Mouse (Mus musculus): ENCODE results near the gene Olfr1357. TPM values are rescaled to one million over a fixed set of nuclear protein-coding genes. Genes with fewer than 3 reads are reported as not detected.

Olfr1357 gene
- total and polyA plus RNA-seq, 3 experiments: 0.16 TPM; not detected in 2

- Histone ChIP-seq H3K4me1 (ENCODE audit: insufficient read depth, low read depth, low read length) (no peaks in the 10 kb centered on the region), H3K4me3 (ENCODE audit: low read depth, low read length) (no peak overlapping the region), H3K27me3 (ENCODE audit: insufficient read depth, low read length) (no peaks in the 10 kb centered on the region; the same call in 1 of the 2 replicates), H3K9me3 (replicated peaks) (no peaks in the 10 kb centered on the region), H3K36me3 (replicated peaks) (no peaks in the 10 kb centered on the region)
- no peak for TF ChIP-seq GATA2 (IDR thresholded peaks at IDR 0.05; ENCODE audit: borderline replicate concordance, low read depth, low read length)
- no peak for TF ChIP-seq GATA1 (IDR thresholded peaks at IDR 0.05; ENCODE audit: borderline replicate concordance, low read length)
- no peak for TF ChIP-seq POLR2AphosphoS5 (IDR thresholded peaks at IDR 0.05; ENCODE audit: insufficient replicate concordance, low read depth, low read length)
- no peak for TF ChIP-seq CTCF (IDR thresholded peaks at IDR 0.05; ENCODE audit: low read depth, low read length)
- no peak for TF ChIP-seq TAL1 (conservative IDR thresholded peaks at IDR 0.05; ENCODE audit: low read depth, low read length)
- DNase-seq (ENCODE audit: low spot score) (no peak), ATAC-seq (ENCODE audit: extremely low read depth, insufficient number of reproducible peaks, low FRiP score, poor library complexity, severe bottlenecking) (no peak)
Observed at GRCm38 (mm10) chr10:78607602-78608001, 10.3 kb downstream of the Olfr1357 start.

- H3K4me3 ChIP-seq (ENCODE audit: low read depth, low read length): no peak overlapping the region
- H3K9me3 ChIP-seq (replicated peaks): no peaks in the 10 kb centered on the region
- ATAC-seq (ENCODE audit: extremely low read depth, insufficient number of reproducible peaks, low FRiP score, poor library complexity, severe bottlenecking) (no peak), DNase-seq (ENCODE audit: low spot score) (no peak)
- no peak for TF ChIP-seq GATA2 (IDR thresholded peaks at IDR 0.05; ENCODE audit: borderline replicate concordance, low read depth, low read length)
- TF ChIP-seq TAL1 (conservative IDR thresholded peaks at IDR 0.05; ENCODE audit: low read depth, low read length): no peak
- TF ChIP-seq GATA1 (IDR thresholded peaks at IDR 0.05; ENCODE audit: borderline replicate concordance, low read length): no peak
- no peak for TF ChIP-seq POLR2AphosphoS5 (IDR thresholded peaks at IDR 0.05; ENCODE audit: insufficient replicate concordance, low read depth, low read length)
- no peak for TF ChIP-seq CTCF (IDR thresholded peaks at IDR 0.05; ENCODE audit: low read depth, low read length)
- H3K36me3 ChIP-seq (replicated peaks): no peaks in the 10 kb centered on the region
- no peaks in the 10 kb centered on the region; the same call in 1 of the 2 replicates for H3K27me3 ChIP-seq (ENCODE audit: insufficient read depth, low read length)
- no peaks in the 10 kb centered on the region for H3K4me1 ChIP-seq (ENCODE audit: insufficient read depth, low read depth, low read length)
Observed at GRCm38 (mm10) chr10:78605080-78605479, 12.8 kb downstream of the Olfr1357 start.

- TF ChIP-seq CTCF (IDR thresholded peaks at IDR 0.05; ENCODE audit: low read depth, low read length) (no peak), POLR2AphosphoS5 (IDR thresholded peaks at IDR 0.05; ENCODE audit: insufficient replicate concordance, low read depth, low read length) (no peak), TAL1 (conservative IDR thresholded peaks at IDR 0.05; ENCODE audit: low read depth, low read length) (no peak), GATA1 (IDR thresholded peaks at IDR 0.05; ENCODE audit: borderline replicate concordance, low read length) (no peak), GATA2 (IDR thresholded peaks at IDR 0.05; ENCODE audit: borderline replicate concordance, low read depth, low read length) (no peak)
- no peak for ATAC-seq (ENCODE audit: extremely low read depth, insufficient number of reproducible peaks, low FRiP score, poor library complexity, severe bottlenecking)
- H3K4me3 ChIP-seq (ENCODE audit: low read depth, low read length): no peak overlapping the region
- no peak for DNase-seq (ENCODE audit: low spot score)
- no peaks in the 10 kb centered on the region for H3K9me3 ChIP-seq (replicated peaks)
- H3K27me3 ChIP-seq (ENCODE audit: insufficient read depth, low read length): no peaks in the 10 kb centered on the region; the same call in 1 of the 2 replicates
- no peaks in the 10 kb centered on the region for H3K4me1 ChIP-seq (ENCODE audit: insufficient read depth, low read depth, low read length)
- no peaks in the 10 kb centered on the region for H3K36me3 ChIP-seq (replicated peaks)
Observed at GRCm38 (mm10) chr10:78599865-78600264, 18.0 kb downstream of the Olfr1357 start.

DNA sequence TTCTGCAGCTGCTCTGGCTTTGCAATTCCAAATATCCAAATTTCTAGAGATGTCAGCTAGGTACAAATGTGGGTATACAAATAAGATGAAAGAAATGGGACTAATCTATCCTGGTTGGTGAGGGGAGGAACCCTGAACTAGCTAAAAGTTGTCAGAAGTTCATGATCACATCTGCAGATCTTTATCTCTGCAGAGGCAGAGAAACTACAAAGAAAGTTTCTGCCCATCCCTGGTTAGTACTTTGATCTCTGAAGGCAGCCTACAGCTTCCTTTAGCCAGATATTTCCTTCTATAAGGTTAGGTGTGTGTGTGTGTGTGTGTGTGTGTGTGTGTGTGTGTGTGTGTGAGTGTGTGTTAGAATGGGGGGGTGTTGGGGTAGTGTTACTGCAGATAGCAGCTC lies 23.3 kb downstream of the Olfr1357 start:
- Histone ChIP-seq H3K27me3 (ENCODE audit: insufficient read depth, low read length) (peaks cover 3% of the 10 kb centered on the region; the same call in 1 of the 2 replicates), H3K4me1 (ENCODE audit: insufficient read depth, low read depth, low read length) (no peaks in the 10 kb centered on the region), H3K9me3 (replicated peaks) (no peaks in the 10 kb centered on the region), H3K4me3 (ENCODE audit: low read depth, low read length) (no peak overlapping the region), H3K36me3 (replicated peaks) (no peaks in the 10 kb centered on the region)
- no peak for TF ChIP-seq POLR2AphosphoS5 (IDR thresholded peaks at IDR 0.05; ENCODE audit: insufficient replicate concordance, low read depth, low read length)
- no peak for TF ChIP-seq CTCF (IDR thresholded peaks at IDR 0.05; ENCODE audit: low read depth, low read length)
- TF ChIP-seq GATA1 (IDR thresholded peaks at IDR 0.05; ENCODE audit: borderline replicate concordance, low read length): no peak
- no peak for TF ChIP-seq GATA2 (IDR thresholded peaks at IDR 0.05; ENCODE audit: borderline replicate concordance, low read depth, low read length)
- TF ChIP-seq TAL1 (conservative IDR thresholded peaks at IDR 0.05; ENCODE audit: low read depth, low read length): no peak
- DNase-seq (ENCODE audit: low spot score) (no peak), ATAC-seq (ENCODE audit: extremely low read depth, insufficient number of reproducible peaks, low FRiP score, poor library complexity, severe bottlenecking) (no peak)

- Histone ChIP-seq H3K4me1 (ENCODE audit: insufficient read depth, low read depth, low read length) (no peaks in the 10 kb centered on the region), H3K27me3 (ENCODE audit: insufficient read depth, low read length) (peaks cover 5% of the 10 kb centered on the region; the same call in 1 of the 2 replicates), H3K4me3 (ENCODE audit: low read depth, low read length) (no peak overlapping the region), H3K9me3 (replicated peaks) (no peaks in the 10 kb centered on the region), H3K36me3 (replicated peaks) (no peaks in the 10 kb centered on the region)
- ATAC-seq (ENCODE audit: extremely low read depth, insufficient number of reproducible peaks, low FRiP score, poor library complexity, severe bottlenecking) (no peak), DNase-seq (ENCODE audit: low spot score) (no peak)
- TF ChIP-seq GATA2 (IDR thresholded peaks at IDR 0.05; ENCODE audit: borderline replicate concordance, low read depth, low read length) (no peak), CTCF (IDR thresholded peaks at IDR 0.05; ENCODE audit: low read depth, low read length) (no peak), TAL1 (conservative IDR thresholded peaks at IDR 0.05; ENCODE audit: low read depth, low read length) (no peak), POLR2AphosphoS5 (IDR thresholded peaks at IDR 0.05; ENCODE audit: insufficient replicate concordance, low read depth, low read length) (no peak), GATA1 (IDR thresholded peaks at IDR 0.05; ENCODE audit: borderline replicate concordance, low read length) (no peak)
Observed at GRCm38 (mm10) chr10:78594157-78594556, 23.7 kb downstream of the Olfr1357 start.

DNA sequence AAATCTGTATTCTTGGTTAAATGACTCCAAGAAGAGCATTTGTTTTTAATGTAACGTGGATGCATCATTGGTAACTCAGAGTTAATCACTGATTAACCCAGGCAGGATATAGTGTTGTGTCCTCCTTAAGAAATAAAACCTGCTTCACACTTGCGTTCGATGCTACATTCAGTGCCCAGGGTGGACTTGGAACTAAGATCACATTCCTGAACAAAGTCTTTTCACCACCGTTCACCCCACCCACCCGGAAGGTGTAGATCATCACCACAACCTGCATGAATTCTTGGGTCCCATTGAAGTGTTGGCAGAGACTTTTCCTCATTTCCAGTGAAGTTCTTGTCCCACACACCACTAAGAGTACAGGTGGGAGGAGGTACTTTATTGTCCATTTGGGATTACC lies 24.1 kb downstream of the Olfr1357 start:
- TF ChIP-seq CTCF (IDR thresholded peaks at IDR 0.05; ENCODE audit: low read depth, low read length) (no peak), GATA1 (IDR thresholded peaks at IDR 0.05; ENCODE audit: borderline replicate concordance, low read length) (no peak), GATA2 (IDR thresholded peaks at IDR 0.05; ENCODE audit: borderline replicate concordance, low read depth, low read length) (no peak), POLR2AphosphoS5 (IDR thresholded peaks at IDR 0.05; ENCODE audit: insufficient replicate concordance, low read depth, low read length) (no peak), TAL1 (conservative IDR thresholded peaks at IDR 0.05; ENCODE audit: low read depth, low read length) (no peak)
- H3K4me3 ChIP-seq (ENCODE audit: low read depth, low read length): no peak overlapping the region
- peaks cover 8% of the 10 kb centered on the region; the same call in 1 of the 2 replicates for H3K27me3 ChIP-seq (ENCODE audit: insufficient read depth, low read length)
- H3K9me3 ChIP-seq (replicated peaks): no peaks in the 10 kb centered on the region
- H3K36me3 ChIP-seq (replicated peaks): no peaks in the 10 kb centered on the region
- ATAC-seq (ENCODE audit: extremely low read depth, insufficient number of reproducible peaks, low FRiP score, poor library complexity, severe bottlenecking): no peak
- H3K4me1 ChIP-seq (ENCODE audit: insufficient read depth, low read depth, low read length): no peaks in the 10 kb centered on the region
- no peak for DNase-seq (ENCODE audit: low spot score)

Data from G1E (cell line).